Mouse (Mus musculus) hindbrain, embryonic 13.5 days (tissue): ENCODE data around the gene P2ry13. TPM values are rescaled to one million over a fixed set of nuclear protein-coding genes. Genes with fewer than 3 reads are reported as not detected.

ENCODE experiments used
- ATAC-seq: fragments of 200-750 bp; cut with Nextera tagmentation; 2 replicates; pipeline ENCODE4 v1.8.0; 2017; ENCODE audit warnings: moderate TSS enrichment; ENCODE audit not compliant: low FRiP score
- H3K27ac ChIP-seq: fragments of 300-500 bp; sonication (generic); 2 replicates; pipeline ENCODE4 v1.5.1; 2015; ENCODE audit warnings: inconsistent platforms, mild to moderate bottlenecking, moderate library complexity
- H3K27me3 ChIP-seq: fragments of 300-500 bp; sonication (generic); 2 replicates; pipeline ENCODE4 v1.6.1; 2015; ENCODE audit warnings: mild to moderate bottlenecking, inconsistent platforms
- H3K36me3 ChIP-seq: fragments of 300-500 bp; sonication (generic); 2 replicates; pipeline ENCODE4 v1.6.1; 2015; ENCODE audit warnings: mild to moderate bottlenecking, inconsistent platforms
- H3K4me1 ChIP-seq: fragments of 300-500 bp; sonication (generic); replicated peaks from 2 replicates; pipeline ENCODE4 v1.6.1; 2015; ENCODE audit warnings: inconsistent platforms
- H3K4me2 ChIP-seq: fragments of 300-500 bp; sonication (generic); 2 replicates; pipeline ENCODE4 v1.6.1; 2015; ENCODE audit warnings: inconsistent platforms, mild to moderate bottlenecking, moderate library complexity
- H3K4me3 ChIP-seq: fragments of 300-500 bp; sonication (generic); 2 replicates; pipeline ENCODE4 v1.5.1; 2015; ENCODE audit warnings: mild to moderate bottlenecking, inconsistent platforms
- H3K9ac ChIP-seq: fragments of 300-500 bp; sonication (generic); 2 replicates; pipeline ENCODE4 v1.6.1; 2015; ENCODE audit warnings: mild to moderate bottlenecking, inconsistent platforms
- H3K9me3 ChIP-seq: fragments of 300-500 bp; sonication (generic); 2 replicates; pipeline ENCODE4 v1.6.1; 2016; ENCODE audit warnings: inconsistent platforms
- WGBS: fragments of 180-500 bp; shearing (Covaris S2); methylation state at CpG from one replicate; pipeline ENCODE4 v1.1.7; 2015; 5-methylcytosine and 5-hydroxymethylcytosine counted together
- polyA plus RNA-seq: library from polyadenylated mRNA; unstranded; fragments of >200 nt; fragmentation: Nextera tagmentation; extraction: Ambion mirVana; gene quantifications from 2 replicates; pipeline ENCODE4 v1.2.1, GENCODE M21; 2015

P2ry13 gene
- 1.2 and 1.7 TPM in 2 replicates for polyA plus RNA-seq

DNA sequence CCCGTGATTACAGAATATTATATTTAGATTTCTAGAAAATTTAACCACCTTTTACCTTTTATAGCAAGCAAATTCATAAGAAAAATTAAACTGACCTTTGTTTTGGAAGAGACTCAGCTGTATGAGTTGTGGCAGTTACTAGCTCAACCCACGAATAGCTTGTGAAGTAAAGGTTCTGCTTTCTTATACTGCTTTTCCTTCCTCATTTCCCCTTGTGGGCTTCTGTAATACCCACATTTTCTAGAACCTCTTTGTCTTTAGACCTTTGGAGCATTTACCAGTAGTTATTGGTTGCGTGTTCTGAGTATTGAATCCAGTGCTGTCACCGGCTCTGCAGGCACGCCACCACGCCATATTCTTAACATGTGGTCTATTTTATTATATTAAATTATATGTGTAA, at the start of gene P2ry13:
P2ry13 (minus strand) TSS at position 156 of the 400 bp plus-strand sequence.
- no peak within 1 kb of the TSS for H3K27ac ChIP-seq
- no peak within 1 kb of the TSS for H3K4me2 ChIP-seq
- H3K27me3 ChIP-seq, result no peaks in the 10 kb centered on the region
- ATAC-seq, result no peak
- 92% methylated on average over 6 of the region's 6 CpGs for WGBS
- no peaks in the 10 kb centered on the region for H3K9me3 ChIP-seq
- H3K4me3 ChIP-seq, result no peak within 1 kb of the TSS
- H3K9ac ChIP-seq, result no peak within 1 kb of the TSS
- no peaks in the 10 kb centered on the region for H3K36me3 ChIP-seq
- no peaks in the 10 kb centered on the region for H3K4me1 ChIP-seq

DNA sequence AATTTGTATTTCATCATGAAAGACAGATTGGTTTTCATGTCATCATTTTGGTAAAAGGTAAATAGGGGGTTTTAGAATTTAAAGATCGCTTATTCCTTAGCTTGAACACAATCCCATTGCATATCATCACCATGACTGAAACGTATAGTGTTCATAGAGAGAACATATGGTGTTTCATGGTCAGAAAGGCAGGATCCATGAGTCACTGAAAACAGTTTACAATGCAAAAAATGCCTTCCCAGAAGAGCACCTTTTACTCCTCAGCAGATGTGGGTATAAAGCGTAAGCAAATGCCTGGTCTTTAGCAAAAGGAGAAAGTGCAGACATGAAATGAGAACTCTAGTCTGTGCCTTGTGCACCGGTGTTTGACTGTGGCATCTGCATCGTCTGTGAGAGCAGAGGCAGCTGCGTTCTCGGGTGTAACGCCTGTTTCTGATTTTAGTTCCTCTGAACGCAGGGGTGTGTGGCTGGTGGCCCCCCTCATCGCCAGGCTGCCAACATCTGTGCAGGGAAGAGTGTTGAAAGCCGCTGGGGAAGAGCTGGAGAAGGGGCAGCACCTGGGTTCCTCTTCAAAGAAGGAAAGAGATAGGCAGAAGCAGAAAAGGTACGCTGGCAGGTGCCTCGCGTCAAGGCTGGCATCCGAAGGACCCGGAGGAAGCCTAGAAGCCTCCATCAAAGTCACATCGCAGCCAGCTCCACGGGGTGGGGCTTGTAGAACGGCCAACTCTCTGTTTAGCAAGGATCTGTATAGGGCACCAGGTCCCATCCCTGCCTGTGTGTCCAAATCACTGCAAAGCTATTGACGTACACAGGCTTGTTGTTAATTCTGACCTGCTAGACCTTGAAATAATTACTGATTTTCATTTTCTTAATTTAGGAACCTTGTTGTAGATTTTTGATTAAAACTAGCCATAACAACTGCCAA, 47.3 kb upstream of the P2ry13 start:
- no peak overlapping the region for H3K4me2 ChIP-seq
- no peaks in the 10 kb centered on the region for H3K27me3 ChIP-seq
- 84% methylated on average over 20 of the region's 20 CpGs for WGBS
- no peak overlapping the region for H3K27ac ChIP-seq
- no peak overlapping the region for H3K9ac ChIP-seq
- H3K4me3 ChIP-seq, result no peak overlapping the region
- no peak for ATAC-seq
- peaks cover 8% of the 10 kb centered on the region for H3K4me1 ChIP-seq
- H3K36me3 ChIP-seq, result peaks cover 3% of the 10 kb centered on the region; the same call in 1 of the 2 replicates
- H3K9me3 ChIP-seq, result no peaks in the 10 kb centered on the region

DNA sequence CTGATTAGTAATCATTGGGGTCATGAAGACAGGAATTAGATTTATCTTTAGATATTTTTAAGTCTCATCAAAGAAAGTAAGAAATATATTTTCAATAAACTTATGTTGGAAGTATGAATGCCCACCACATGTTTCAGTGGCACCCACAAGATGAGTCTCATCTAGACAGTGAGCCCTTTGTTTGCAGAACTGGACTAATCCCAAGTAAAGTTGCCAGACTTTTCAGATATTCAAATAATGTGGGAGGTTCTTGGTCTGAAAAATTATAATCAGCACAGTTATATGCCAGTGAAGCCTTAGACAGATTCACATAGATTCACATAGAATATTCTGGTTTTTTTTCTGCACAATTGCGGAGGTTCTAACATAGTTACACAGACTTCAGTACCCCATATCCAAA, 39.8 kb upstream of the P2ry13 start:
- Histone ChIP-seq H3K9ac (no peak overlapping the region), H3K4me1 (no peaks in the 10 kb centered on the region), H3K27me3 (no peaks in the 10 kb centered on the region), H3K4me2 (no peak overlapping the region), H3K9me3 (no peaks in the 10 kb centered on the region), H3K27ac (no peak overlapping the region), H3K4me3 (no peak overlapping the region), H3K36me3 (peaks cover 3% of the 10 kb centered on the region; the same call in 1 of the 2 replicates)
- no peak for ATAC-seq
- 91% methylated on average over 1 of the region's 1 CpGs for WGBS

GRCm38 (mm10) chr3:59248031-59248430, 37.3 kb upstream of the P2ry13 start:
- 90% methylated on average over 6 of the region's 6 CpGs for WGBS
- no peak for ATAC-seq

DNA sequence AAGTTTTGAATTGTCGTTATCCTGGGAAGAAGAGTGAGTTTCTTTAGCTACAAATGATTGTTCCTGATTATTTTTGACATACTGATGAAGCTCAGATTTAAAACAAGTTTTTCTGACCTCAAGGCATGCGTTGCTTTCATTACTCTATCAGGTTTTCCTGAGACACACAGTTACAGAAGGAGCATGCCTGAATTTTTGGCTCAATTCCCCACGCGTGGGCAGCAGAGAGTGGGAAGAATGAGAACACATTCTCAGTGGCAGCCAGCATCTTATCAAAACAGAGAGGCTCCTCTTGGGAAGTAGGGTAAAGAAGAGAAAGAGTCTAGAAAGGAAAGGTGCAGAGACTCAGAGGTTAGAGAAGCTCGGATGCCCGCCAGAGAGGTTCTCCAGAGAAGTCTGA, 32.7 kb upstream of the P2ry13 start:
- WGBS, result 85% methylated on average over 6 of the region's 6 CpGs
- Histone ChIP-seq H3K9me3 (no peaks in the 10 kb centered on the region), H3K4me3 (no peak overlapping the region), H3K4me2 (no peak overlapping the region), H3K27ac (no peak overlapping the region), H3K27me3 (no peaks in the 10 kb centered on the region), H3K4me1 (no peaks in the 10 kb centered on the region), H3K36me3 (no peaks in the 10 kb centered on the region), H3K9ac (no peak overlapping the region)
- no peak for ATAC-seq

More at GRCm38 (mm10) chr3:59248031-59248430, 37.3 kb upstream of the P2ry13 start:
- Histone ChIP-seq H3K4me3 (no peak overlapping the region), H3K9ac (no peak overlapping the region), H3K4me2 (no peak overlapping the region), H3K4me1 (no peaks in the 10 kb centered on the region), H3K36me3 (no peaks in the 10 kb centered on the region), H3K27ac (no peak overlapping the region), H3K27me3 (no peaks in the 10 kb centered on the region), H3K9me3 (no peaks in the 10 kb centered on the region)

DNA sequence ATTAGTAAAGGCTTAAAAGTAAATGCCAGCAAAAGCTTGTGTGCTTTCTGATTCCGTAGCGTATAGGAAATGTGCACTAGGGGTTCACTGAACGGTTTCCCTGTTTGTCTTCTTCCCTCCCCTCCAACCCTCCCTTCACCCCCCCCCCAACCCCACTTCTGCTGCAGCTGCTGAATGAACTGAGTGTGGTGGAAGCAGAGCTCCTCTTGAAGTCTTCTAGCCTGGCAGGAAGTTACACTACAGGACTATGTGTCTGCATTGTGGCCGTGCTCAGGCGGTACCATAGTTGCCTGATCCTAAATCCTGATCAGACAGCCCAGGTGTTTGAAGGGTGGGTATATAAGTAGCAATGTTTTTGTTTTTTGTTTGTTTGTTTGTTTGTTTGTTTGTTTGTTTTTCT, 24.2 kb upstream of the P2ry13 start:
- Histone ChIP-seq H3K4me1 (no peaks in the 10 kb centered on the region), H3K27me3 (no peaks in the 10 kb centered on the region), H3K4me2 (no peak overlapping the region), H3K9me3 (no peaks in the 10 kb centered on the region), H3K27ac (no peak overlapping the region), H3K4me3 (no peak overlapping the region), H3K36me3 (no peaks in the 10 kb centered on the region), H3K9ac (no peak overlapping the region)
- ATAC-seq, result no peak
- WGBS, result 69% methylated on average over 5 of the region's 5 CpGs

DNA sequence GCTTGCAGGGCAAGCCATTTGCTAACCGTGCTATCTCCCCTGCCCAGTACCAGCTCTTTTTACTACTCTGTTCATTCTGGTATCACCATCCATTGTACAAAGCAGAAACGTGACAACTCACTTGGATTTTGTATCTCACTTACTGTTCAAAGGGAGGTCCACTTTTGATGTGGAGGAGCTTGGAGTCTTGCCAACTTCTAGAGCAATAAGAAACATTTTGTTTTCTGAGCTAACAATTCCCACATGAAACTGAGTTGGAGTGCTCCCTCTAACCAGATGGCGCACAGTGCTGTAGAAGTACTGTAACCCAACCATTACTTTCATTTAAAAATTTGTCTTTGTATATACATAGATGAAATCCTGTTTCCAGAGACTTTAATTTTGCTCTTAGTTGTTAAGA, 20.2 kb upstream of the P2ry13 start:
- Histone ChIP-seq H3K4me2 (no peak overlapping the region), H3K27ac (no peak overlapping the region), H3K36me3 (no peaks in the 10 kb centered on the region), H3K9ac (no peak overlapping the region), H3K9me3 (no peaks in the 10 kb centered on the region), H3K4me1 (peaks cover 4% of the 10 kb centered on the region), H3K27me3 (no peaks in the 10 kb centered on the region), H3K4me3 (no peak overlapping the region)
- ATAC-seq, result no peak
- WGBS, result 73% methylated on average over 3 of the region's 3 CpGs

DNA sequence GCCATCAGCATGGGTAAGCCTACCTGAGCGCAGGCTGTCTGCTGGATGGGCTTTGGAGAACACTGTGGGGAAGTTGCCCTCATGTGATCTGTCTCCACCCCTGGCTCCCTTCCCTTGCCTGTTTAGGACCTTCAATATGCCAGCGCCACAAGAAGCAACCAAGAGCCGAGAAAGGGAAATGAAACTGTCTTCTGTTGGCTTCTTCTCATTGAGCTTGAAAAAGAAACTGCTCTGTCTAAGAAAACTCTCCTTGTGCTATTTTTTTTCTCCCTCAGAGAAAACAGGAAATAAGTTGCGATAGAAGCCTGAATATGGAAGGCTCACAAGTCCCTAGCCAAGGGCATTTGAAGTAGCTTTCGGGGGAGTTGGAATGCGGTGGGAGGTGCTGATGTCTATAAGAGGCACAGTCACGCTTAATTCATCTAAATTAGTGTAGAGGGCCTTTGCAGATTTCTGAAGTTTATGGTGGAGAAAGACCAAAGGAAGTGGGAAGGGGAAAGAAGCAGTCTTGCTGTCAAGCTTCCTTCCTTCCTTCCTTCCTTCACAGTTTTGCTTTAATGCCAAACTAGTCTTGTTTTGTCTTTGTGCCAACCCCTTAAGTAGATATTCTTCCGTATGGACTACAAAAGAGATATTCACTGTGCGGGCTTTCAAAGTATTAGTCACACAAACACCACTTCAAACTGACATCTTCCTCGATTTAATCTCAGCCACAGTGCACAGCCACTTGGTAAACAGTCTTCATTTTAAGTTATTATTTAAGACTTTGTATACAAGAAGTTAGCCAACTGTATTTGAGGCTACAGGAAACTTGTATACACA, 18.3 kb upstream of the P2ry13 start:
- Histone ChIP-seq H3K9ac (no peak overlapping the region), H3K4me1 (peaks cover 4% of the 10 kb centered on the region), H3K9me3 (no peaks in the 10 kb centered on the region), H3K27ac (no peak overlapping the region), H3K27me3 (no peaks in the 10 kb centered on the region), H3K36me3 (no peaks in the 10 kb centered on the region), H3K4me2 (no peak overlapping the region), H3K4me3 (no peak overlapping the region)
- ATAC-seq, result no peak
- 54% methylated on average over 10 of the region's 10 CpGs for WGBS

DNA sequence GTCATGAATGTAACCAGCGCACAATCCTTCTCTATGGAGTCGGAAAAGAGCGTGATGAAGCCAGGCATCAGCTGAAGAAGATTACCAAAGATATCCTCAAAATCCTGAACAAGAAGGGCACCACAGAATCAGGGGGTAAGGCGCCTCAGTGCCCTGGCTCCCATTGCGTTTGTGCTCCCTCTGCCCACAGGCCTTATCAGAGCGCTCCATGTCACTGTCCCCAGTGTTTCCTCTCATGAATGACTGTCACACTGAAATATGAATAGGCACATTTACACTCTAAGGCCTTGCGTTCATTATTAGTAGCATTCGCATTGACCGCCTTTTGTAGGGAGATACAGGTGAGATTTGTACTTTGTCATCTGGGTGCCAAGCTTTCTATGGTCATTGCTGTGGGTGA, 17.0 kb upstream of the P2ry13 start:
- no peak for ATAC-seq
- no peaks in the 10 kb centered on the region for H3K36me3 ChIP-seq
- H3K4me3 ChIP-seq, result no peak overlapping the region
- WGBS, result 98% methylated on average over 9 of the region's 9 CpGs
- no peaks in the 10 kb centered on the region for H3K9me3 ChIP-seq
- no peak overlapping the region for H3K4me2 ChIP-seq
- H3K27ac ChIP-seq, result no peak overlapping the region
- H3K9ac ChIP-seq, result no peak overlapping the region
- peaks cover 4% of the 10 kb centered on the region for H3K4me1 ChIP-seq
- no peaks in the 10 kb centered on the region for H3K27me3 ChIP-seq

DNA sequence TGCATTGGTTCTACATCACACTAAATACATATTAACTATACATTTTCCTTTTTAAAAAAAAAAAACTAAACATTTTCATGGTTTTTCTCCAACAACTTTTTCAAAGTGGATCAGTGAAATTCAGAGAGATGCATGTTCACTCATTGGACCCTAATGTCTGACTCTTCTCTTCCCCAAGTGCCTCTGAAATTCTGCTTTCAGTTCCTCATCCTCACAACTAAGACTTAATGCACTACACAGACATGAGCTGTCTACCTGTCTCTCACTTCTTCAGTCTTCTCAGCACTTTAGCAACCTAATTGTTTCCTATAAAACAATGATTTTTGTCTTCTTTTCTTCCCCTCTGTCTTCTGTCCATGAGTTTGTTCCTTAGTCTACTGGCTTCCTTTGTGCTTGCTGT, 14.7 kb upstream of the P2ry13 start:
- Histone ChIP-seq H3K4me3 (no peak overlapping the region), H3K36me3 (no peaks in the 10 kb centered on the region), H3K9me3 (no peaks in the 10 kb centered on the region), H3K27me3 (no peaks in the 10 kb centered on the region), H3K27ac (no peak overlapping the region), H3K4me1 (peaks cover 4% of the 10 kb centered on the region), H3K9ac (no peak overlapping the region), H3K4me2 (no peak overlapping the region)
- no peak for ATAC-seq

- Histone ChIP-seq H3K4me3 (no peak overlapping the region), H3K9ac (no peak overlapping the region), H3K9me3 (no peaks in the 10 kb centered on the region), H3K27me3 (no peaks in the 10 kb centered on the region), H3K27ac (no peak overlapping the region), H3K36me3 (no peaks in the 10 kb centered on the region), H3K4me1 (no peaks in the 10 kb centered on the region), H3K4me2 (no peak overlapping the region)
- no peak for ATAC-seq
- WGBS, result 91% methylated on average over 2 of the region's 2 CpGs
Measured at GRCm38 (mm10) chr3:59222303-59222702, 11.6 kb upstream of the P2ry13 start.

GRCm38 (mm10) chr3:59219326-59219725, 8.6 kb upstream of the P2ry13 start:
- no peaks in the 10 kb centered on the region for H3K9me3 ChIP-seq
- H3K36me3 ChIP-seq, result no peaks in the 10 kb centered on the region
- no peaks in the 10 kb centered on the region for H3K27me3 ChIP-seq
- no peak for ATAC-seq
- H3K4me2 ChIP-seq, result no peak overlapping the region
- 92% methylated on average over 2 of the region's 2 CpGs for WGBS
- H3K4me3 ChIP-seq, result no peak overlapping the region
- no peaks in the 10 kb centered on the region for H3K4me1 ChIP-seq
- no peak overlapping the region for H3K9ac ChIP-seq
- no peak overlapping the region for H3K27ac ChIP-seq
